Mouse (Mus musculus) liver, embryonic 15.5 days (tissue): Measurements from ENCODE around the gene Gpatch2. TPM values are rescaled to one million over a fixed set of nuclear protein-coding genes. Genes with fewer than 3 reads are reported as not detected.

ENCODE experiments used
- ATAC-seq: fragments of 200-750 bp; cut with Nextera tagmentation; 2 replicates; pipeline ENCODE4 v1.8.0; 2017; ENCODE audit warnings: moderate number of reproducible peaks, mild to moderate bottlenecking, moderate library complexity; ENCODE audit not compliant: insufficient read depth
- H3K27ac ChIP-seq: fragments of 300-500 bp; sonication (generic); replicated peaks from 2 replicates; pipeline ENCODE4 v1.5.1; 2015; ENCODE audit warnings: mild to moderate bottlenecking, inconsistent platforms
- H3K27me3 ChIP-seq: fragments of 300-500 bp; sonication (generic); 2 replicates; pipeline ENCODE4 v1.6.1; 2015; ENCODE audit warnings: mild to moderate bottlenecking, inconsistent platforms
- H3K36me3 ChIP-seq: fragments of 300-500 bp; sonication (generic); replicated peaks from 2 replicates; pipeline ENCODE4 v1.6.1; 2015; ENCODE audit warnings: moderate library complexity, mild to moderate bottlenecking, inconsistent platforms
- H3K4me1 ChIP-seq: fragments of 300-500 bp; sonication (generic); replicated peaks from 2 replicates; pipeline ENCODE4 v1.6.1; 2015; ENCODE audit warnings: inconsistent platforms
- H3K4me2 ChIP-seq: fragments of 300-500 bp; sonication (generic); 2 replicates; pipeline ENCODE4 v1.6.1; 2015; ENCODE audit warnings: moderate library complexity, mild to moderate bottlenecking, inconsistent platforms
- H3K4me3 ChIP-seq: fragments of 300-500 bp; sonication (generic); replicated peaks from 2 replicates; pipeline ENCODE4 v1.5.1; 2015; ENCODE audit warnings: mild to moderate bottlenecking, inconsistent platforms
- H3K9ac ChIP-seq: fragments of 300-500 bp; sonication (generic); 2 replicates; pipeline ENCODE4 v1.6.1; 2015; ENCODE audit warnings: moderate library complexity, mild to moderate bottlenecking, inconsistent platforms
- H3K9me3 ChIP-seq: fragments of 300-500 bp; sonication (generic); replicated peaks from 2 replicates; pipeline ENCODE4 v1.6.1; 2016; ENCODE audit warnings: inconsistent platforms
- WGBS: fragments of 180-500 bp; shearing (Covaris S2); methylation state at CpG from one replicate; pipeline ENCODE4 v1.1.7; 2015; ENCODE audit warnings: mixed read lengths; ENCODE audit not compliant: insufficient replicate concordance; 5-methylcytosine and 5-hydroxymethylcytosine counted together
- polyA plus RNA-seq: library from polyadenylated mRNA; unstranded; fragments of >200 nt; fragmentation: Nextera tagmentation; extraction: Ambion mirVana; gene quantifications from 2 replicates; pipeline ENCODE4 v1.2.1, GENCODE M21; 2015

Gpatch2 gene
- polyA plus RNA-seq, 1 experiment from 2014 or later = 4.5 TPM

DNA sequence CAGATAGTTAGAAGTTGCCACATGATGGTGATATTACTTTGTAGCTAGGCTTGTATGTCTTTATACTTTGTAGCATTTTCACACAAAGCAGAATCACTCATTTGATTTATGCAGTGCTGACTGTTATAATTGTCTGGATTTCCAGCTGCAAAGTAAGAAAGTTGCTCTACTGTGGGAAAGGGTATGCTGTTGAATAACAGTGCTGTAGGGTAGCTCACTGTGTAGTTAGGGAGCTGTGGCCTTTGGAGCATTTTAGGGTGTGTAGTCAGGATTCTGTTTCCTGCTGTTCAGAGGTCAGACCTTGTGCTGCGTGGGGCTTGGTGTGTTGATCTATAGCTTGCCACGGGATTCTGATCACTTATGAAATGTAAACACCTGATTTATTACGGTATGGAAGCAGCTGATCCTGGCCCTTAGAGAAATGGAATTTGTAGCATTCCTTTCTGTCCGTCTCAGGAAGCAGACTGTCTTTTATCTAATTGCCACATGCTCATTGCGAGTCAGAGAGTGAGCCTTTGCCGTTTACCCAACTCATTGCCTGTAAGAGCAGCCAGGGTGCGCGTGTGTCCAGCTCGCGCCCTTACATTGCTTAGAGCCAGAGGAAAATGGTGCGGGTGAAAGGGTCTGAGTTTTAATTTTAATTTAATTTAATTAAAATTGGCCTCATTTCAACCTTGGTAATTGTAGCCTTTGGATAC, 11.2 kb downstream of the Gpatch2 start:
- ATAC-seq = 0 out of 2 replicates have a peak, but pooled peaks have one; percentile 41

DNA sequence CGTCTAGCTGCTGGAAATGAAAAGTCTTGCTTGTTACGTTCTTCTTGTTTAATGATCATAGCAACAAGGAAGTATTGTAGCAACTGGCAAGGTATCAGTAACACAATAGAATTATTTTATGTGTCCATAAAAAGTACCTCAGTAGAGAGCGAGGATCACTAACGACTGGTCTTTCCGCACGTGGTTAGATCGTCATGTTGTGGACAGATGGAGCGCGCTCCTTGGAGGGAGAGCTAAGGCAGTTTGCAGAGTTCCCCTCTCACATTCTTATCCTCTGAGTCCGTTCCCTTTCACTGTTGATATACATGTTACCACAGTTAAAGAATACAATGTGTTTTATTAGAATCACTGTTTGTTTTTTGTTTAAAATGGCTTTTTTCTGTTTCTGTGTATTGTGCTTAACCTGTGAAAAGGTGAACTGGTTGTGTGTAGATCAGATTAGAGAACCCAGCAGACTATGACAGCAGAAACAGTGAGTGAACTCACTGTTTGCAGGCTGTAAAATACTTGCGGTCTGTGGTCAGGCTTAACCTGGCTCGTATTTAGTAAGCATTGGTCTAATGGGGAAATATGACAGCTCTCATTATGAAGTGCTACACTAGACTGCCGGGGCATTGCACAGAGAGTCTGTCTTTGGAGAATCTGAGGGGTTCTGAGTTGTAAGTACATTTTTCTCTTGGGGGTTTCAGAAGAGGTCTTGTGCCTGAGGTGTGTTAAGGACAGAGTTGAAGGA, 13.3 kb downstream of the Gpatch2 start:
- peaks cover 16% of the 10 kb centered on the region for H3K4me1 ChIP-seq
- WGBS = 64% methylated on average over 13 of the region's 13 CpGs
- no peak overlapping the region for H3K4me2 ChIP-seq
- no peak overlapping the region for H3K9ac ChIP-seq
- no peaks in the 10 kb centered on the region for H3K9me3 ChIP-seq
- H3K4me3 ChIP-seq = no peak overlapping the region
- ATAC-seq = no peak; the same call in 1 of the 2 replicates
- H3K36me3 ChIP-seq = peaks cover 11% of the 10 kb centered on the region; the same call in 1 of the 2 replicates
- H3K27ac ChIP-seq = no peak overlapping the region
- H3K27me3 ChIP-seq = no peaks in the 10 kb centered on the region

More for the DNA sequence above, 11.2 kb downstream of the Gpatch2 start:
- no peaks in the 10 kb centered on the region for H3K9me3 ChIP-seq
- H3K36me3 ChIP-seq = 0 out of 2 replicates have a peak, but pooled peaks cover 3% of the 10 kb centered on the region
- H3K27me3 ChIP-seq = no peaks in the 10 kb centered on the region
- H3K27ac ChIP-seq = peak overlapping the region; percentile 10
- H3K4me3 ChIP-seq = no peak overlapping the region
- H3K9ac ChIP-seq = no peak overlapping the region
- no peak overlapping the region for H3K4me2 ChIP-seq
- H3K4me1 ChIP-seq = peaks cover 16% of the 10 kb centered on the region
- 53% methylated on average over 11 of the region's 11 CpGs for WGBS

DNA sequence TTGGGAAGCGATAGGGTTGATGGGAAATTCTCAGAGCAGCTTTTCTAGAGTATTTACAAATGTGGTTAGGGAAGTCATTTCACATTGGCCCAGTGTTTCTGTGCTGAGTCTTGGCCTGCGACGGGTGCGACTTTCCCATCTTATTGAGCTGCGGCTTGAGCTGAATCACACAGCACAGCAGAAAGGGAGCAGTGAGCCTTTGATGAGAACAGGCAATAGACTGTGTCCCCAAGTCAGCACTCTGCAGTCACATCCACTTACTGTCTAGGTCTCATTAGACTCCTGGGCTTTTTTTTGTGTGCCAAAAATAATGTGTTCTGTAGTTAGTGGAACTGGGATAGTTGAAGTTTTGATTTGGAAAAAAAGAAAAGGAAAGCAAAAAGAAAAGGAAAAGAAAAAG, 14.9 kb downstream of the Gpatch2 start:
- no peak overlapping the region for H3K9ac ChIP-seq
- H3K9me3 ChIP-seq = no peaks in the 10 kb centered on the region
- H3K4me1 ChIP-seq = peaks cover 16% of the 10 kb centered on the region
- ATAC-seq = no peak
- no peak overlapping the region for H3K4me3 ChIP-seq
- no peak overlapping the region for H3K4me2 ChIP-seq
- WGBS = 91% methylated on average over 5 of the region's 5 CpGs
- H3K27ac ChIP-seq = no peak overlapping the region
- no peaks in the 10 kb centered on the region for H3K27me3 ChIP-seq
- H3K36me3 ChIP-seq = peaks cover 12% of the 10 kb centered on the region; the same call in 1 of the 2 replicates

DNA sequence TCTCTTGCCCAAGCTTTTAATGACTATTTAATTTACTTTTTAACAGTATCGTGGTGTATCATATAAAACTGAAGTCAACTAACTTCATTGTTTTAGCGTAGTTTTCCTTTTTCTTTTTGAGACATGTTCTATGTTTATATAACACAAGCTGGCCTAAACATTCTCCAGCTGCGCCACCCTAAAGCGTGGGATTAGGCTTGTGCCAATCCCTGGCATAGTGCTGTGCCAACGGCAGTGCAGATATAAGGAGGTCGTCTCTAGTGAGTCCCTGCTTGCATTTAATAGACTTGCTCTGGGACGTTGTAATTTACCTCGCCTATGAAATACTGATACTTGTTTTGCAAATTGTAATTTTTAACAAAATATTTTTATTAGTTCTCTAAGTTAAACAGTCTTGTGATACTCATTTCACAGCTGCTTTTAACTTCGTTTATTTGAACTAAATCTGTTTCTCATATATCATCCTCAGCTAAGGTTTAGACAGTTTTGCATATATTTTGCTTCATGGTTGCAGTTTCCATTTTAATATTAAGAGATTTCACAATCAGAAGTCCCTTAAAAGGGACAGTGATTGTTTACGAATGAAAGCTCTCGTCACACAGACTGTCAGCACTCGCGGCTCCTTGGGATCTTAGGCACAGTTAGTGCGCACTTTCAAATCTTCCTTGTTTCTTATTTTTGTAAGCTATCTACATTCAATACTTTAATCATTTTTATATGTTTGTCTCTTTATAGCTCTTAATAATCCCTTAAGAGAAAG, 17.1 kb downstream of the Gpatch2 start:
- WGBS = 81% methylated on average over 14 of the region's 14 CpGs
- Histone ChIP-seq H3K4me1 (peaks cover 6% of the 10 kb centered on the region), H3K9me3 (no peaks in the 10 kb centered on the region), H3K9ac (no peak overlapping the region), H3K4me2 (no peak overlapping the region), H3K36me3 (peaks cover 12% of the 10 kb centered on the region; the same call in 1 of the 2 replicates), H3K27me3 (no peaks in the 10 kb centered on the region), H3K4me3 (no peak overlapping the region), H3K27ac (no peak overlapping the region)
- ATAC-seq = no peak

DNA sequence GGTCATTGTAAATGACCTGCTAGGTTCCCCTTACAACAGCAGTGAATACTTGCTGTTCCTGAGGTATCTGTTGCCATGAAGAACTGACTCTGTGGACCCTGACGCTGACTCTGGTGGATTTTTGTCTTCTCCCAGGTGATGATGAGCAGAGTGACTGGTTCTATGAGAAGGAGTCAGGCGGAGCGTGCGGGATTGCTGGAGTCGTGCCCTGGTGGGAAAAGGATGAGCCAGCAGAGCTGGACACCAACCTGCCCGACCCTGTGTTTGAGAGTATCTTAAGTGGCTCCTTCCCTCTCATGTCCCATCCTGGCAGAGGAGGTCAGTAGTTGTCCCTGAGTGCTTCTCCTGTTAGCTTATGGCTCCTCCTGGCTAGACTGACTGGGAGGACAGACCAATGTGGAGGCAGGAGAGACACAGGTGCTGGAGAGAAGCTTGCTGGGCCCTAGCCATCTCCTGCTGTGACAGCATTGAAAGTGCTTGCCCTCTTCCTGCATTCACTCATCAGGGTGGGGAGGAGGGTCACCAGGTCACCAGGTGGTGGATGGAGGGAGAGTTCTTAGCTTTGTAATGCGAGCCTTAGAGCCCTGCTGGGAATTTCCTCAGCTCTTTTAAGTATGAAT, 17.8 kb downstream of the Gpatch2 start:
- WGBS = 75% methylated on average over 7 of the region's 7 CpGs
- no peaks in the 10 kb centered on the region for H3K4me1 ChIP-seq
- H3K27ac ChIP-seq = no peak overlapping the region
- no peak for ATAC-seq
- H3K4me3 ChIP-seq = no peak overlapping the region
- no peaks in the 10 kb centered on the region for H3K9me3 ChIP-seq
- no peaks in the 10 kb centered on the region for H3K27me3 ChIP-seq
- no peak overlapping the region for H3K9ac ChIP-seq
- H3K4me2 ChIP-seq = no peak overlapping the region
- peaks cover 12% of the 10 kb centered on the region; the same call in 1 of the 2 replicates for H3K36me3 ChIP-seq

DNA sequence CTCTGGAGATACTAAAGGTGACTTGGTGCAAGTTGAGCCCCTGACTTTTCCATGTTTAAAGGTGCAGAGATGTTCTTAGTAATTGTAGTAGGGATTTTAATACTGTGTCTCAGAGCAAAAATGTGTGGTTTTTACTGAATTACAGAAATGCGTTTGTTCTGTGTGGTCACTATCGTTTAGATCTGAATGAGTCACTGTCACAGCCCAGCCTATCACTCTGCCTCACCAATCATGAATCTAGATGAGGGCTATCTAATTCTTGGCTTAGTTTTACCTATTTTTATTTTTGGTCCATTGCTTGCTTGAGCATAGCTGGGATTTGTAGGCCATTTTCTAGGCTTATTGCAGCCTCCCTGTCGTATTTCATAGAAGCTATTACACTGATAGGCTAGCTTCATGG, 19.9 kb downstream of the Gpatch2 start:
- Histone ChIP-seq H3K9me3 (no peaks in the 10 kb centered on the region), H3K4me3 (no peak overlapping the region), H3K4me2 (no peak overlapping the region), H3K27me3 (no peaks in the 10 kb centered on the region), H3K27ac (no peak overlapping the region), H3K9ac (no peak overlapping the region), H3K4me1 (no peaks in the 10 kb centered on the region), H3K36me3 (peaks cover 12% of the 10 kb centered on the region; the same call in 1 of the 2 replicates)
- WGBS = 68% methylated on average over 3 of the region's 3 CpGs
- no peak for ATAC-seq

DNA sequence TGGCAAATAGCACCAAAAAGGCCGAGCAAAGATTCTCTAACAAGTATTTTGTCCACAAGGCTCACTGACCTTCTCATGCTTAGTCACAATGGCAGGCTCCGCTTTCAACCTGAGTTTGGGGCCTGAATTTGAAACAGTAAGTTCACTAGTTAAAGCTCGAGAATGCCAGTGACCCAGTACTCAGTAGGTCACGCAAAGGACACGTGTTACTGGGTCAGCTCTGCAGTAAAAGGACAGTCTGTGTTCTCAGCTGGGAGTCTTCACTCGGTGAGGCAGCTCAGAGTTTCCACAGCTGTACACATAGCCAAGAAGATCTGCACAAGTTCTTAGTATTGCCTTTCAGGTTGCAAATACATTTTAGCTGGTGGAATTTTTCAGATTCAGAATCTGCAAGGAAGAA, 21.0 kb downstream of the Gpatch2 start:
- Histone ChIP-seq H3K4me1 (0 out of 2 replicates have a peak, but pooled peaks cover 3% of the 10 kb centered on the region), H3K27me3 (no peaks in the 10 kb centered on the region), H3K36me3 (peaks cover 10% of the 10 kb centered on the region; the same call in 1 of the 2 replicates), H3K4me3 (no peak overlapping the region), H3K9ac (no peak overlapping the region), H3K27ac (no peak overlapping the region), H3K9me3 (no peaks in the 10 kb centered on the region), H3K4me2 (no peak overlapping the region)
- WGBS = 69% methylated on average over 6 of the region's 6 CpGs
- no peak for ATAC-seq

DNA sequence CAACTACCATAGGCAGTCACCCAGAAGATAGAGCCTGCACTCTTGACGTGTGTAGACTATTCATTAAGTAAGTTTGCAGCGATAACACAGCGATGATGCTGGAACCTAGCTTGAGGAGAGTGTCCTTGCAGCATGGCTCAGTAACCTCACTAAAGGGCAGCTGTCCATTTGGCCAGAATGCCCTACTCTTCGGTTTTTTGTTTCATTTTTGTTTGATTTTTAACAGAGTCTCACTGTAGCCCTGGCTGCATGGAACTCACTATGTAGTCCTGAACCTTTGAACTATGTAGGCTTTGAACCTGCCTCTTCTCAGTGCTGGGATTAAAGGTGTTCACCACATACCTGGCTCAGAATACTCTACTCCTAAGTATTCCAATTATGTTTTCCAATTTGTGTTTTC, 22.8 kb downstream of the Gpatch2 start:
- Histone ChIP-seq H3K9me3 (no peaks in the 10 kb centered on the region), H3K36me3 (peaks cover 6% of the 10 kb centered on the region; the same call in 1 of the 2 replicates), H3K27me3 (no peaks in the 10 kb centered on the region), H3K9ac (no peak overlapping the region), H3K4me2 (no peak overlapping the region), H3K4me3 (no peak overlapping the region), H3K4me1 (0 out of 2 replicates have a peak, but pooled peaks cover 4% of the 10 kb centered on the region), H3K27ac (no peak overlapping the region)
- WGBS = 72% methylated on average over 4 of the region's 4 CpGs
- peak; percentile 7; the same call in 1 of the 2 replicates for ATAC-seq

DNA sequence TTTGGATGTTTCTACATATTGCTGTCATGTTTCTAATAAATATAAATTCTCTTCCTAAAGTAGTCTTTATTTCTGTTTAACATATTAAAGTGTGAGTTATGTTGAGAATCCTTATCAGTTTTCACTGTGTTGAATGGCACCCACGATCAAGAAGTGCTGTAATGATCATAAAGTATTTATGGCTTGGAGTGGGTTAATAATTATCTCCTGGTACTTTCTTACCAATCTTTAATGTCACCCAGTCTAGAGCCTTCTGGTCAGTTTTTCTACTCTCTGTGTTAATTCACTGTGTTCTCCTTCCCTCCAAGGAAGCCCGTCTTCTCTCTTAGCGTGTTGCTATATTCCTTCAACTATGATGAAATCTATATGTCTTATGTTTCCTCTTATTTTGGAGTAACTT, 25.0 kb downstream of the Gpatch2 start:
- H3K9ac ChIP-seq = no peak overlapping the region
- ATAC-seq = no peak
- no peak overlapping the region for H3K4me3 ChIP-seq
- H3K4me1 ChIP-seq = 0 out of 2 replicates have a peak, but pooled peaks cover 4% of the 10 kb centered on the region
- H3K9me3 ChIP-seq = no peaks in the 10 kb centered on the region
- H3K4me2 ChIP-seq = no peak overlapping the region
- no peak overlapping the region for H3K27ac ChIP-seq
- 72% methylated on average over 3 of the region's 3 CpGs for WGBS
- no peaks in the 10 kb centered on the region for H3K27me3 ChIP-seq
- no peaks in the 10 kb centered on the region for H3K36me3 ChIP-seq

DNA sequence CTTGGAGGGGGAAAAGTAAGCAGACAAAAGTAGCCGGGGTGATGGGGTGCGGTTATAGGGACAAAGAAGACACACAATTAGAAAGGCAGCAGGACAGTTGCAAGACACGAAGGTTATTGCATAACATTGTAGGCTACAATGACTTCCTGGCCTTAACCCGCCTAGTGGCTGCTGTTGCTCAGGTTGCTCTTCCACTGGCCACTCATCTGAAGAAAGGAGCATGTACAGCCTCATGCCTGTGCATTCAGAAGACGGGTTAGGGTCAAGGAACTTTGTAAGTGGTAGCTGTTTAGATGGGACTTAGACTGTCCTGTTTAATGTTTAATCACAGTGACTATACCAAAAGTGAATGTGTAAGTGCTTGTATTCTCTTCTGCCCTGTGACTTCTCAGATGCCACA, 26.0 kb downstream of the Gpatch2 start:
- Histone ChIP-seq H3K4me2 (no peak overlapping the region), H3K27ac (no peak overlapping the region), H3K36me3 (no peaks in the 10 kb centered on the region), H3K4me3 (no peak overlapping the region), H3K9ac (no peak overlapping the region), H3K4me1 (0 out of 2 replicates have a peak, but pooled peaks cover 4% of the 10 kb centered on the region), H3K9me3 (no peaks in the 10 kb centered on the region), H3K27me3 (no peaks in the 10 kb centered on the region)
- no peak for ATAC-seq
- 64% methylated on average over 5 of the region's 5 CpGs for WGBS
